Mouse (Mus musculus) forebrain, embryonic 14.5 days (tissue): ENCODE results near the gene Klhdc9. TPM values are rescaled to one million over a fixed set of nuclear protein-coding genes. Genes with fewer than 3 reads are reported as not detected.

ENCODE experiments used
- ATAC-seq: fragments of 200-750 bp; cut with Nextera tagmentation; 2 replicates; pipeline ENCODE4 v1.8.0; 2017; ENCODE audit warnings: mild to moderate bottlenecking, moderate library complexity
- DNase-seq: peaks from one replicate; pipeline ENCODE4 v3.0.0-alpha.2; 2015; ENCODE audit warnings: low spot score
- H3K27ac ChIP-seq: fragments of 300-500 bp; sonication (generic); 2 replicates; pipeline ENCODE4 v1.5.1; 2014; ENCODE audit warnings: low read depth, mild to moderate bottlenecking, control low read depth, low read length, moderate library complexity
- H3K27me3 ChIP-seq: fragments of 300-500 bp; sonication (generic); replicated peaks from 2 replicates; pipeline ENCODE4 v1.6.1; 2014; ENCODE audit warnings: low read length, control low read depth, mixed read lengths; ENCODE audit not compliant: control insufficient read depth, insufficient read depth
- H3K36me3 ChIP-seq: fragments of 300-500 bp; sonication (generic); 2 replicates; pipeline ENCODE4 v1.6.1; 2014; ENCODE audit warnings: low read length, control low read depth; ENCODE audit not compliant: control insufficient read depth, insufficient read depth
- H3K4me1 ChIP-seq: fragments of 300-500 bp; sonication (generic); 2 replicates; pipeline ENCODE4 v1.6.1; 2014; ENCODE audit warnings: antibody characterized with exemption, low read length, control low read depth; ENCODE audit not compliant: control insufficient read depth, insufficient read depth
- H3K4me2 ChIP-seq: fragments of 300-500 bp; sonication (generic); 2 replicates; pipeline ENCODE4 v1.6.1; 2014; ENCODE audit warnings: mild to moderate bottlenecking, control low read depth, low read length
- H3K4me3 ChIP-seq: fragments of 300-500 bp; sonication (generic); 2 replicates; pipeline ENCODE4 v1.5.1; 2014; ENCODE audit warnings: low read depth, low read length, control low read depth
- H3K9ac ChIP-seq: fragments of 300-500 bp; sonication (generic); 2 replicates; pipeline ENCODE4 v1.6.1; 2014; ENCODE audit warnings: mild to moderate bottlenecking, low read length, control low read depth, moderate library complexity
- H3K9me3 ChIP-seq: fragments of 300-500 bp; sonication (generic); replicated peaks from 2 replicates; pipeline ENCODE4 v1.6.1; 2016; ENCODE audit warnings: low read length, control low read depth, mixed read lengths; ENCODE audit not compliant: control insufficient read depth
- whole genome bisulfite sequencing: fragments of 180-500 bp; shearing (Covaris S2); extraction: QIAGEN DNeasy Blood & Tissue Kit; methylation state at CpG from one replicate; pipeline ENCODE4 v1.1.7; 2014; 5-methylcytosine and 5-hydroxymethylcytosine counted together
- polyA plus RNA-seq: library from polyadenylated mRNA; unstranded; fragments of >200 nt; fragmentation: Nextera tagmentation; extraction: Ambion mirVana; gene quantifications from 2 replicates; pipeline ENCODE4 v1.2.1, GENCODE M21; 2014

Klhdc9 gene
- polyA plus RNA-seq, 1 experiment from 2014 or later, result 5.2 TPM

DNA sequence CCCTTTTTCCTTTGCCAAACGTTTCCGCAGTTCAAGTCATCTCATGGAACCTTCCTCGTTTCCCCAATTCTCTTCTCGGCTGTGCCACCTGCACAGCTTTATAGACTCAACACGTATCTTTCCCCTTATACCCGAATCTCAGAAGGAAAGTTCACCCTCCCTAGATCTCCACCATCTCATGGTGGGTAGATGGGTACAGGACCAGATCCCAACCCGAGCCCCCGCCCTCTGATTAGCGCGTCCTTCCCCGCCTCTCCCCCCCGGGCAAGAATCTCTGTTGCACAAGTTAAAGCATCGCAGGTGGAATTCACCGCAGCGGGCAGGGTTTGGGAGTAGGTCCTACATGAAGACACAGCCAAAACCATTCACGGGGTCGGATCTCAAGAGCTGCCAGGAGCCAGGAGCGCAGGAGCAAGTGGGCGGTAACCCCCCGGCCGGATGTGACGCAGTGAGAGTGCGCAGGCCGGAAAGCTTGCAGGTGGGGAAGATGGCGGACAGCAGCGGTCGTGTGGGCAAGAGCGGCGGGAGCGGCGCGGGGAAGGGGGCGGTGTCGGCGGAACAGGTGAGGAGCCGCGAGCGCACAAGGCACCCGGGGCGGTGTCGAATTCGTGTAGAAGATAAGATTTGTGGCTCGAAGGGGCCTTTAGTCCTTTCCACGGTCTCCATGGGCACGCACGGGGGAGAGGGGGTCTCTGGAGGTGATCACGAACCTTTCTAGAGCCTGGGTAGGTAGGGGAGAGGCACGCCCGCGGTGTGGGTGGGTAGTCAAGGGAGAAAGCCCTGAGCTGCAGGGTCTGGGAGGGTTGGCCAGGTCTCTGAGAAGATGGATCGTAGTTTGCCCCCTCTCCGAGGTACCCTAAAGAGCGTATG is 15.1 kb downstream of the Klhdc9 start, which contains the start of the genes Nit1 and Pfdn2:
Gene Nit1, minus strand, starts transcription at position 422 of the 870 bp plus-strand sequence.
Gene Pfdn2, plus strand, starts transcription at position 446 of the 870 bp plus-strand sequence.
- Histone ChIP-seq H3K9ac (peak within 1 kb of the TSS; percentile 84), H3K9me3 (peaks cover 3% of the 10 kb centered on the region; the same call in 1 of the 2 replicates), H3K4me2 (peak within 1 kb of the TSS; percentile 83), H3K27ac (peak within 1 kb of the TSS; percentile 52), H3K27me3 (no peaks in the 10 kb centered on the region), H3K4me3 (peak within 1 kb of the TSS; percentile 95), H3K4me1 (peaks cover 14% of the 10 kb centered on the region), H3K36me3 (peaks cover 30% of the 10 kb centered on the region)
- DNase-seq (peak; percentile 95), ATAC-seq (peak; percentile 96)
- 1% methylated on average over 53 of the region's 53 CpGs for WGBS

DNA sequence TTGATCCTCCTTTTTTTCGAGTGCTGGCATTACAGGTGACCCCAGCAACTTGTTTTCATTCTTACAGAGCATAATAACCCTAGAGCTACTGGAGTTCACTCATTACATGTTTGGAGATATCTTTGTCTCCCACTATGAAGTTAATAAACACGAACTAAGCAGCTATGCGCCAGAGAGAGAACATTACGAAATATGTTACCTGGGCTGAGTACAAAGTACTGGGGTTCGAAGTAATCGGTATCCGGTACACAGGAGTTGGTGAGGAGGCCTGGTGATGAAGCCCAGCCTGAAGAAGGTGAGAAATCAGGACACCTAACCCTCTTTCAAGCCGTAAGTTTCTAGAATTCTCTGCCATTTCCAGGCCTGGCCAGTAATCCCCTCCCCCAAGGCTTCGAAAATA is 15.9 kb downstream of the Klhdc9 start:
- peak overlapping the region; percentile 83 for H3K4me2 ChIP-seq
- peaks cover 3% of the 10 kb centered on the region; the same call in 1 of the 2 replicates for H3K9me3 ChIP-seq
- ATAC-seq (peak; percentile 13; the same call in 1 of the 2 replicates), DNase-seq (no peak)
- H3K27me3 ChIP-seq, result no peaks in the 10 kb centered on the region
- peaks cover 38% of the 10 kb centered on the region for H3K36me3 ChIP-seq
- H3K27ac ChIP-seq, result no peak overlapping the region
- peak overlapping the region; percentile 84; the same call in 1 of the 2 replicates for H3K9ac ChIP-seq
- H3K4me3 ChIP-seq, result peak overlapping the region; percentile 95
- H3K4me1 ChIP-seq, result peaks cover 14% of the 10 kb centered on the region
- 79% methylated on average over 9 of the region's 9 CpGs for WGBS

- Histone ChIP-seq H3K4me3 (no peak overlapping the region), H3K27me3 (no peaks in the 10 kb centered on the region), H3K9ac (no peak overlapping the region), H3K27ac (no peak overlapping the region), H3K36me3 (peaks cover 44% of the 10 kb centered on the region), H3K9me3 (peaks cover 3% of the 10 kb centered on the region; the same call in 1 of the 2 replicates), H3K4me2 (no peak overlapping the region), H3K4me1 (peaks cover 14% of the 10 kb centered on the region)
- 92% methylated on average over 8 of the region's 9 CpGs for WGBS
- ATAC-seq (no peak), DNase-seq (no peak)
These were observed 16.5 kb downstream of the Klhdc9 start for GRCm38 (mm10) chr1:171343922-171344677.

GRCm38 (mm10) chr1:171342262-171343207 is 18.1 kb downstream of the Klhdc9 start:
- ATAC-seq, result no peak

DNA sequence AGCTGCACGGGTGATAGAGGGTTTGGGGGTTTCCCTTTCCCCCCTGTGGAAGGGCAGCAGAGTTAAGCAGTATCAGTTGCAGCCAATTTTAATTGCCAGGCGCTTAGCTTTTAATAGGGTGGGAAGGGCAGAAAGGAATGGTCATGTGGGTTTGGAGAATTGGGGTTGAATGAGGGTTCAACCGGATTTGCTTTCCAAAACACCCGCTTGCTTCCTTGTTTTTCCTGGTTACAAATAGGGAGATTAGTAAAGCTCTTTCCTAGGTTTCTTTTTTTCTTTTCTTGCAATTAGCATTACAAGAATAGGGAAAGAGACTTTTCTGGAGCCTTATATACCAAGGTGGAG is 30.4 kb downstream of the Klhdc9 start:
- peak overlapping the region; percentile 52 for H3K4me2 ChIP-seq
- ATAC-seq, result no peak; the same call in 1 of the 2 replicates
- peak; percentile 41 for DNase-seq
- H3K4me1 ChIP-seq, result peaks cover 19% of the 10 kb centered on the region
- H3K27me3 ChIP-seq, result no peaks in the 10 kb centered on the region
- H3K4me3 ChIP-seq, result peak overlapping the region; percentile 84
- WGBS, result 0% methylated on average over 4 of the region's 4 CpGs
- H3K27ac ChIP-seq, result peak overlapping the region; percentile 97; the same call in 1 of the 2 replicates
- no peaks in the 10 kb centered on the region for H3K9me3 ChIP-seq
- H3K36me3 ChIP-seq, result peaks cover 6% of the 10 kb centered on the region; the same call in 1 of the 2 replicates
- peak overlapping the region; percentile 79 for H3K9ac ChIP-seq

More at GRCm38 (mm10) chr1:171342262-171343207, 18.1 kb downstream of the Klhdc9 start:
- no peak for DNase-seq
- Histone ChIP-seq H3K27ac (no peak overlapping the region), H3K4me3 (no peak overlapping the region), H3K36me3 (peaks cover 60% of the 10 kb centered on the region), H3K27me3 (no peaks in the 10 kb centered on the region), H3K4me2 (no peak overlapping the region), H3K9me3 (peaks cover 3% of the 10 kb centered on the region; the same call in 1 of the 2 replicates), H3K4me1 (peaks cover 14% of the 10 kb centered on the region), H3K9ac (no peak overlapping the region)
- 98% methylated on average over 16 of the region's 16 CpGs for WGBS

- H3K27ac ChIP-seq, result peak overlapping the region; percentile 97
- WGBS, result 1% methylated on average over 59 of the region's 61 CpGs
- peaks cover 6% of the 10 kb centered on the region; the same call in 1 of the 2 replicates for H3K36me3 ChIP-seq
- peak overlapping the region; percentile 84 for H3K4me3 ChIP-seq
- no peaks in the 10 kb centered on the region for H3K9me3 ChIP-seq
- peaks cover 19% of the 10 kb centered on the region for H3K4me1 ChIP-seq
- ATAC-seq, result peak; percentile 87
- peak overlapping the region; percentile 79 for H3K9ac ChIP-seq
- H3K27me3 ChIP-seq, result no peaks in the 10 kb centered on the region
- peak overlapping the region; percentile 52 for H3K4me2 ChIP-seq
- peak; percentile 91 for DNase-seq
These were observed 31.0 kb downstream of the Klhdc9 start for GRCm38 (mm10) chr1:171329433-171330215.

- ATAC-seq (peak; percentile 96), DNase-seq (peak; percentile 98)
- Histone ChIP-seq H3K9me3 (no peaks in the 10 kb centered on the region), H3K27ac (peak within 1 kb of the TSS; percentile 97), H3K4me3 (peak within 1 kb of the TSS; percentile 84), H3K4me1 (peaks cover 19% of the 10 kb centered on the region), H3K4me2 (peak within 1 kb of the TSS; percentile 52), H3K9ac (peak within 1 kb of the TSS; percentile 79), H3K36me3 (peaks cover 6% of the 10 kb centered on the region; the same call in 1 of the 2 replicates), H3K27me3 (no peaks in the 10 kb centered on the region)
- WGBS, result 0% methylated on average over 43 of the region's 48 CpGs
These were observed 31.7 kb downstream of the Klhdc9 start, which contains the start of gene Dedd for GRCm38 (mm10) chr1:171328839-171329432. Dedd (plus strand) TSS chr1:171329145.
